Mouse (Mus musculus) erythroid progenitor cell, adult 5-6 weeks (primary cell): Measurements from ENCODE around the gene Gramd1a. TPM values are rescaled to one million over a fixed set of nuclear protein-coding genes. Genes with fewer than 3 reads are reported as not detected.

Source experiments
- ATAC-seq: replicated peaks from 2 replicates; pipeline ENCODE4 v1.8.0; 2016; ENCODE audit warnings: moderate number of reproducible peaks, mild to moderate bottlenecking, moderate TSS enrichment, inconsistent platforms; ENCODE audit not compliant: poor library complexity, low FRiP score, severe bottlenecking
- total RNA-seq, 2 experiments: library from RNA; stranded (forward) in 1 of 2; stranded (reverse) in 1 of 2; fragments of 150-400 nt in 1 of 2; fragments of 186-747, 209-891 nt in 1 of 2; gene quantifications; 2 replicates each; pipeline versions ENCODE4 v1.2.3 to v1.2.4; 2015 to 2017; ENCODE audit warnings: low replicate concordance in 2 of 2

The Gramd1a gene
- total RNA-seq, 2 experiments from 2014 or later, result 29.1 to 38.6 TPM

DNA sequence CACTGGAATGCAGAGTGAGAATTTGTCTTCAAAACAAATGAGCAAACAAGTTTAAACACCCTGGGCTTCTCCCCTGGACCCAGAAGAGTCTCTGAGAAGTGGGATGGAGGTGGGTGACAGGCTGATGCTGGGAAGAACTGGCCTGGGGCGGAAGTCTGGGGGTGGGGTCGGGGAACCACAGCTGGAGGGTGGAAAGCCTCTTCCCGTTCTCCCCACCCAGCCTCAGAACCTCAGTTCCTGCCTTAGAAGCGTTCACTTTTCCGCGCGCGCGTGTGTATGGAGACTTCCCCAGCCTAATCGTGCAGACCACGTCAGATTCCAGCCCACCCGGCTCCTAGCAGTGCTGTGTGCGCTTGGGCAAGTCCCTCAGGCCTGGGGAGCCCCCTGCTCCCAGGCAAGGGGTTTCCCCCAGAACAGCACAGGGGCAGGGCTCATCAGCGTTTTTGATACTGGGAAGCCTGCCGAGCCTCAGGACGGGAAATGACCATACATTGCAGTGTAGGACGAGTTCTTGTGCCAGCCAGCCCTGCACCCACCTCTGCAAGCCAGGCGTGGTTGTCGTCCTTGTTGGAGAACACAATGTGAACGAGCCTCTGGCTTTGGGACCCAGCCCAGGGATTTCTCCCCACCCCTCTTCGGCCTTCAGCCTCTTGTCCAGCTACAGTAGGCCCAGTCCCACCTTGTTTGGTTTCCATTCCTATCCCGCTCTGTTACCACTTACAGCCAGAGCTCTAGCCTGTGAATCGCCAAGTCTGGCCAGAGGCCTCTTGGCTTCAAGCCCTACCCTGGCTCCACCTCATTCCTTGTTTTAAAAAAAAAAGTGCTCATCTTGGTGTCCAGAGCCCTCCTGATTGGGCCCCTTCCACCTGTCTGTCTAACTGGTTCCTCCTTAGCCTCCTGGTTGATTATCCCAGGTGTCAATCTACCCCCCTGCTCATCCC is 4.1 kb downstream of the Gramd1a start:
- no peak for ATAC-seq

DNA sequence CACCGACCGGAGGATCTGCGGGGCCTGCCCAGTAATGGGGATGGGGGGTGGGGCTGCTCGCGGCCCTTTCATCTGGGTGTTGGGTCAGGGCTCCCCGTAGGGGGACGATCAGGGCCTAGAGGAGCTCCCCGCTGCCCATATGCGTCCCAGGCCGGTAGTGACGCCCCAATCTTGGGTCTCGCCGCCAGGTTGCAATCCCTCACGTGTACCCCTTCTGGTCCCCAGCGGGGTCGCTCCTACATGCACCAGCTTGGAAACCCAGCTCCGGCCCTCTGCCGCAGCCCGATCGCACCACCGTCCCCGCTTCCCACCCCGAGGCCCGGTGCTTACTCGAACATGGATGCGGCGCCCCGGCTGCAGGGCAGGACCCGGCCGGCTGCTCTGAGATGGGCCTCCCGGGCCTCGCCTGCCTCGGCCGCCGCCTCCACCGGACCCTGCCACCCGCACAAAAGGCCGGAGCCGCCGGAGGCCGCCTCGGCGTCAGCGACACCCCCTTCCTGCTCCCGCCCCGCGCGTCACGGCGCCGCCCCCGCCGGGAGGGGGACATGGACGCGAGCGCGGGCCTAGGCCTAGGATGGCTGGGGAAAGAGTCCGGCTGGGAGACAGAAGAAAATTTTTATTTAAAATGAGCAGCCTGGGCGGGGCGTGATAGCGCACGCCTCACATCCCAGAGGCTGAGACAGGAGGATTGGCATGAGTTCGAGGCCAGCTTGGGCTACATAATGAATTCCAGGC is 5.0 kb downstream of the Gramd1a start:
- ATAC-seq, result 0 out of 2 replicates have a peak, but pooled peaks have one; percentile 45

DNA sequence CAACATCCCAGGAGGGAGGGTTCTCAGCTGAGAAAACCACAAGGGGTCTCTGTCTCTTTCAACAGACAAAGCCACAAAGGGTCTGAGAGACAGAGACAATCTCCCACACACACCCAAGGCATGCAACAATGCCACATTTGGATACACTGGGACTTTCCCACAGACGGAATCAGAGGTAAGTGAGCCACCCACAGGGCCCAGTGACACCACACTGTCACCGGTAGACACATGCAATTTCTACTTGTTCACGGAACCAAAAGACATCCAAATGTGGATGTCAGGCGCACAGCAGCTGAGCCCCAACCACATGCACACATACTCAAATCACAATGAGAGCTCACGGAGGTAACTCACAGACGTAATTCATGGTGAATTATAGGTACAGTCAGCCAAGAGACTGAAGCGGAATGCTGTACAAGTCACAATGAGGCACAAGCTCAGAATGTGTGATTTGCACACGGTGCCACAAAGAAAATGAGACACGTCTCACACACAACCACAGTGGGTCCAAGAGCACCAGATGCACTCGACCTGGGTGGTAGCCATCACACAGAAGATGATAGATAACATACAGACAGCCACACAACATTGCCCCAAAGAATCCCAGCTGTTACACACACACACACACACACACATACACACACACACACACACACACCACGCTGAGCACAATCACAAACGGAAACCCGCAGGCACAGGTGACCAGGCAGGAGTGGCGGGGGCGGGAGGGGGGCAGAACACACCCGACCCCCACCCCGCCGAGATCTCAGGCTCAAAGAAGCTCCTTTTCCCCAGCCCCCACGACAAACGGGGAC is 5.7 kb downstream of the Gramd1a start:
- ATAC-seq, result no peak

DNA sequence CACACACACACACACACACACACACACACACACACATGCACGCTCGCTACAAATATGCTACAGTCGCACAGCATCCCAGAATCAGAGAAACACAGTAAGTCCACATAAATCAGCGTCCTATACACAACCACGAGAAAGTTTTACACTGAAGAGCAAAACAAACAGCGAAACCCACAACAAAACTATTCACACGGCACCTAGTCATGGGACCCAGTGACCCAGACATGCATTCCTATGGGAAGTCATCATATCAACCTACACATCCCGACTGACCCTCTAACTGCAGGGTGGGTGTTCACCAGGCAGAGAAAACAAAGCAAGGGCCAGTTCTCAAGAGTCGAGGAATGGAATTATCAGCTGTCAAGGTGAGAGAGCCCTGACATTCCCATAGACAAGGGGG is 6.4 kb downstream of the Gramd1a start:
- no peak for ATAC-seq

DNA sequence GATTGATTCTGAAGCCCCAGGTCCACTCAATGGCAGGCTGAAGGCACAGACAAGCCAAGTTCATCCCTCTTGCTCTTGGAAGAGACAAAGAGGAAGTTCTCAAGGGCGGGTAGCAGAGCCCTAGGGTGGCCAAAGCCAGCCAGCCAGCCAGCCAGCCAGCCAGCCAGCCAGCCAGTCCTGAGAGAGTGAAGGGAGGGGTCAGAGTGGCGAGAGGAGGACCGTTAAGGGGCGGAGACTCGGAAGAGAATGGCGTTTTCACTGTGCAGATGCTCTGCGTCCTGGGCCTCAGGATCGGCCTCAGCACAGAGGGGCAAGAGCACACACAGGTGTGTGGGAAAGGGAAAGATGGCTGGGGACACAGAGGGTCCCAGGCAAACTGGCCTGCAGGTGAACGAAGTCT is 6.9 kb downstream of the Gramd1a start:
- ATAC-seq, result peak; percentile 74

DNA sequence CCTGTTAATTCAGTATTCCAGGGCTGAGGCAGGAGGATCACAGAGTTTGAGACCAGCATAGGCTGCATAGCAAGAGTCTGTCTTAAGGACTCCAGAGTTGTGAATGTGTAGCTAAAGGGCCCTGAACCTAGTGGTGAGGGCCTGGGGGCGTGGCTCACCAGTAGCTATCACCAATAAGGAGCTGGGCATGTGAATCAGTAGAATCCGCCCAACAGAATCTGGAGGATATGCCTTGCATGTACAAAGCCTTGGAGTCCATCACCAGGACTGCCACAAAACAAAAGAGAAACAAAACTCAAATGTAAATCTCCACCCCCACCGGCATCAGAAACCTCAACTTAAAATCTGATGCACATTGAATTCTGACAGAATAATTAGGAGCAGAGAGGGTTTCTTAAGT is 7.6 kb downstream of the Gramd1a start:
- no peak for ATAC-seq

DNA sequence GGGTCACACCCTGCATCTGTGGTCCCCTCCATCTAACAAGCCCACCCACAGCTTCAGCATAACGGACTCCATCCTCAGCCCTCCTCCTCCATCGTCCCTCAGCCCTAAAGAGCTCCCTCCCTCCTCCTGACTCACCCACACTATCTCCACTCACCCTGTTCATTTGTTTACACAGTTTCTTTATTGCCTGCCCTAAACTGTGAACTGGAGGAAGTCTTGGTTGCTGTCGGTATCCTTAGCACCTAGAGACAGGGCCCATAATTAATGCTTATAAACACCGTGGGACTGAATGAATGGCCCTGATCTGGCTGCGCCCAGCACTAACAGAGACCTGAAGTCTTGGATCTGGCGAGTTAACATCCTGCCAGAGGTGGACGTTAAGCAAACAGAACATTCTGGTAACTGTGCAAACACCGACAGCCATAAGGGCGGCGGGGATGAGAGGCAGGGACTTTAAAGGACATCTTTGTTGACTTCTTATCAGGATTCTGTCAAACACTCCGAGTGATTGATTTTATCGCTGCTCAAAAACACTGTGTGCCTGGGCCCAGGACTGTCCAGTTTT is 10.0 kb downstream of the Gramd1a start:
- ATAC-seq, result no peak

DNA sequence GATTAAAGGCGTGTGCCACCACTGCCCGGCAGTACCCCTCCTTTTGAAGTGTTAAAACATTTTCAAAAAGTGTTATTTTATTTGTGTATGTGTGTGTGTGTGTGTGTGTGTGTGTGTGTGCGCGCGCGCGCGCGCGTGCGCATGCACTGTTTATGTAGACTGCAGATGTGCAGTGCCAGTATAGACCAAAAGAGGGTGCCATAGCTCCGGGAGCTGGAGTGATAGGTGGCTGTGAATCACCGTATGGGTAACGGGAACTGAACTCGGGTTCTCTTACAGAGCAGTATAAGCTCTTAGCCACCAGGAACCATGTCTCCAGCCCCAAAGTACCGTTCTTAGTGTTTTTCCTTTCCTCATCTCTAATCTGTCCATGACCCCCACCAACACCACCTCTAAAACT is 10.8 kb downstream of the Gramd1a start:
- no peak for ATAC-seq

DNA sequence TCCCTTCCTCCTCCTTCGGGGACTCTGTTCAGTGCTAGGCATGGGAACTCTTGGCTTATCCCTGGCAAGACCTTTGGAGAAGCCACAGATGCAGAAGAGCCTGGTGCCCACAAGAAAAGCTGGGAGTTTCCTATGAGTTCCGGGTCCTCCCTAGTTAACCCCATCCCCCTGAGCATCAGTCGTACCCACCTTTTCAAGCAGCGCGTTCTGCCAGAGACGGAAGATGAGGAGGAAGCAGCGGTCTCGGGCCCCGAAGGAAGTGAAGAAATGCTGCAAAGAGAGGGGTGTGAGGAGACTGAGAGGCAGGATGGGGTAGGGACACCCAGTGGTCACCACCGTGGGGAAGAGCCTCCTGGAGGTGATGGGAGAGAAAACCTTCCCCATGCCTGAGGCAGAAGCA is 14.8 kb downstream of the Gramd1a start:
- ATAC-seq, result no peak; the same call in 1 of the 2 replicates

DNA sequence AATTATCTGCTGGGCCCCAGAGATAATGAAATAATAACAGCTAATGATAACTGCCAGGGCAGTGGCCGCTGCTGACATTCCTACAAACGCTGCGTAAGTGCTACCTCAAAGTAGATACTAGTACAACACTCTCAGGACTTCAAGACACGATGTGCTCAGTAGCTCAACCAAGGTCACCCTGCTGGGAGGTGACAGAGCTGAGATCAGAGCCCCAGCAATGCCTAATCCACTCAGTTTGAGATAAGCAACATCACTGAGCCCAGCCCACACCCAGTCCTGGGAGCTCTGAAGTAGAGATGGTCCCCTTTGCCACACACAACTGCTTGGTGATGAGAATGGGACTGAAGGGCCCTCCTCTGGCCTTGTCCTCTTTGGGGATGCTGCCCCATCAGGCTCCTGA is 15.4 kb downstream of the Gramd1a start:
- ATAC-seq, result no peak

DNA sequence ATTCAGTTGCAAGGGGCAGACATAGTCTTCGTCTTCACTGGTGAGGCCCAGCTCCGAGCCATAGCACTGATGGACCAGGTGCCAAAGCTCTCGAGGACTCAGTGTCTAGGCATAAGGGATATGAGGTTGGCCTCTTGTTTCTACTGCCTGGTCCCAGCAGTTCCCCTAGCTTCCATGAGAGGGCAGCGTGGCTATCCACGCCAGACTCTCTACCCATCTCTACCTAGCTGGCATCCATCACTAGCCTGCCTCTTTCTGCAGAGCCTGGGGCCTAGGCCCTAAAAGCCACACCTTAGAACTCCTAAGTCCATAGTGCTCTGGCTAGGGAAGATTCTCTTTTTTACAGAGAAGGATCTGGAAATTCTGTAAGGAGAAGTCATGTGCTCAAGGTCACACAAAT is 15.9 kb downstream of the Gramd1a start:
- no peak for ATAC-seq

DNA sequence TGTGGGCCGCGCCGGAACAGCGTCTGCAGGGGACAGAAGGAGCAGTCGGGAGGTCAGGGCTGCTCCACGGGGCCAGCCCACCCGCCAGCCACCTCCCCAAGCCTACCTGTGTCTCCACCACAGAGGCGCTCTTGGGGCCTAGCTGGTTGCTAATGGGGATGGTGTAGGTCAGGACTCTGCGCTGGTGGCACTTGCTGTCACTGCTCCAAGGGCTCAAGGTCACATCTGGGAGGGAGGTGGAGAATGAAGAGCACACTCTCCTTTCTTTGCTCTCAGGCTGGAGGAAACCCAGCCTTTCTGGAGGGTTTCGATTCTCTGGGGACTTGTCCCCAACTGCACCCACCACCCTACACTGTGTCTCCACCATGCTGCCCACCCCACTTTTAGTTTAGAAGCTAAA is 20.0 kb downstream of the Gramd1a start:
- ATAC-seq, result no peak

DNA sequence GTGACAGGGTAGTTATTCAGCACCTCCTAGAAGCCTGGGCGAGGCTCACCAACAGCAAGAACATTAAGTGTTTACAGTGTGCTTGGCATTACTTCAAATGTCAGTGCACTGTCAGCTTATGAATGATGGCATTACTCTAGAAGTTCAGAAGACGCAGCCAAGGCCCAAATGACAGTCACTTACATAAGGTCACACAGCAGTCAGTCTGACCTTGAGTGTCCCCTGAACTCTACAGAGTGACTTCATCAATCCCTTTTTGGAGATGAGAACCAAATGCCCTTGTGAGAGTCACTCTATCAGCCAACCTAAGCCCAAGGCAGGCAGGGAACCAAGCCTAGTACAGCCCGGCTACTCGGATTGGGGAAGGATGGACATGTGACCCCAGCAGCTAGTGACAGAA is 23.8 kb downstream of the Gramd1a start:
- no peak for ATAC-seq

DNA sequence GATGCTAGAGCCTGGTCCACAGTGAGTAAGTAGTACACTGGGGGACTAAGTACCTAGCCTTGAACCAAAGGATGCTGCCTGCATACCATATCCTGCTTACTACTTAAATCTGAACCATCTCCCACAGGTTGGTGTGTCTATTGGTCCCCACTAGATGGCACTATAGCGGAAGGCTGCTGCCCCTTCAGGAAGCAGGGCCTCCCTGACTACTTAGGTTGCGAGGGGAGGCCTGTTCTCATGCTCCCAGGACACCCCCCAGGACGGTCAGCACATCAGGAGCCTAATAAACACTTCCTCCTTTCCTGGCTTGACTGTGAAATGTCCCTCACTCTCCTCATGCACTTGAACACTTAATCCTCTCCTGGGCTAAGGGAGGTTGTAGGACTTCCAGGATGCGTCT is 24.9 kb downstream of the Gramd1a start:
- no peak for ATAC-seq

DNA sequence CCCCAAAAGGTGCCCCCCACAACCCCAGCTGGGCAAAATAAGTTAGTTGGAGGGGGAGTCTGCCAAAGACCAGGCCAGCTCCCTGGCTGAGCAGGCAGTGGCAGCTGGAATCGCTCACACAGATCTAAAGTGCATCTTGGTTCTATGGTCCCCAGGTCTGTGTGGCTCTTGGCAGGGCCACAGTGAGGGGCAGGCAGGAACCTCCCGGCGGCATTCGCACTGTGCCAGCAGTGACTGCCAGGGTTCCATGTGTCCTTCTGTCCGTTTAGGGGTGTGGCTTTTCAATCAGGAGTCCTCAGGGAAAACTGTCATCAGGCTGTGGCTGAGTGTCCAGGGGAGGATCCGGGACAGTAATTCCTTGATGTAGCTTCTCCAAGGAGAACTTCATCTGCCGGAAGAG is 25.5 kb downstream of the Gramd1a start:
- no peak for ATAC-seq

DNA sequence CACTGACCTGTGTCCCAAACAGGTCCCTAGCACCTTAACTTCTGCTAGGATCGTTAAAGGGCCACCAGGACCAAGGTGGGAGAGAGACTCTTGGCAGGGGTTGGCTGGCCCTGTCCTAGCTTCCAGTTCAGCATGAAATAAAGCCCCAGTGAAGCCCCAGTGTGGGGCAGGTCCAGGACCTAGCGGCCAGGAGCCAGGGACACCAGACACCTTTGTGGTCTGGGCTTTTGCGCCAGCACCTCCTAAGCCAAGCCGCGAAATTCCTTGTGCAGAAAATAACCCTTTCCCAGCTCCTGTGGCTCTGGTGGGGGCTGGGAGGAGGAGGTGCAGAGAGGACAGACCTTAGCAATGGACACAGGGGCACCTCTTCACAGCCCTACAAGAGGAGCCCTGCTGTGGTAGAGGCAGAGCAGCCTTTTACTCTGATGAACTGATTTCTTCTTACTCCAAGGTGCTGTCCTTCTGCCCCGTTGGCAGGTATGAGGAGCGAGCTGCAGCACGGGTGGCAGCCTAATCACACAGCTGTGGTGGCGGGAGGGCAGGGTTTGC is 27.5 kb downstream of the Gramd1a start:
- ATAC-seq, result no peak

DNA sequence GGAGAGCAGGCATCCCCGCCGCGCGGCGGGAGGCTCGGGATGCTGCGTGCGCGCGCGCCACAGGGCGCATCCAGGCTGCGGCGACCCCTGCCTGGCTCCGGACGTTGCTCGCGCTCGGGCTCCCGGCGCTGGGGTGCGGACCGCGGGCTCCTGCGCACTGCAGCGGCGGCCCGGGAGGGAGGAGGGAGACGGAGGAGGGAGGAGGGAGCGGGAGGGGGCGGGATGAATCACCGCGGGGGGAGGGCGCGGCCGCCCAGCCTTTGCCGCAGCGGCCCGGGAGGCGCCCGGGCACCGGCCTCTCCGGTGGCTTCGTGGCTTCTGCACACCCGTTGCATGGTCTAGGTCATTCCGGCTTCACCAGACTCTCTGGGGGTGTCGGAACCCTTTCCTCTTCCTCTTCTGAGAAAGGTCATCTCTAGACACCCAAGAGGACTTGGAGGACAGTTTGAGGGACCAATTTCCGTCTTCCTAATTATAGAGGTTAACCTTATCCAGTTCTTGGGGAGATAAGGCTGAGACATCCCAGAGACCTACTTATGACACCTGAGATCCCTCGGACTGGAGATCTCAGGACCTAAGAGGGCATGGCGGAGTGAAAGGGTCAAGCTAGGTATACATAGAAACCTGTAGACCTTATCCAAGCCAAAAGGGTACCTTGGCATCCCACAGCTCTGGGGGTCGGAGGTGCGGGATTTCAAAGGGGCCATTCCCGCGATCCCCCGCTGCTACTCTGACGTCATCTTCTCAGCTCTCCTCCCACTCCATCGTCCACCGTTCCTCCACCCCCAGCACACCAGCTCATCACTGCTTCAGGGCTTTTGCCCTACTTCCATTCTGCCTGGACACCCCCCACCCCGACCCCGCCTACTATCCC is 28.6 kb downstream of the Gramd1a start, which contains the start of gene Scn1b:
Gene Scn1b (minus strand): TSS at position 153 of the 874 bp plus-strand sequence.
- ATAC-seq, result no peak

DNA sequence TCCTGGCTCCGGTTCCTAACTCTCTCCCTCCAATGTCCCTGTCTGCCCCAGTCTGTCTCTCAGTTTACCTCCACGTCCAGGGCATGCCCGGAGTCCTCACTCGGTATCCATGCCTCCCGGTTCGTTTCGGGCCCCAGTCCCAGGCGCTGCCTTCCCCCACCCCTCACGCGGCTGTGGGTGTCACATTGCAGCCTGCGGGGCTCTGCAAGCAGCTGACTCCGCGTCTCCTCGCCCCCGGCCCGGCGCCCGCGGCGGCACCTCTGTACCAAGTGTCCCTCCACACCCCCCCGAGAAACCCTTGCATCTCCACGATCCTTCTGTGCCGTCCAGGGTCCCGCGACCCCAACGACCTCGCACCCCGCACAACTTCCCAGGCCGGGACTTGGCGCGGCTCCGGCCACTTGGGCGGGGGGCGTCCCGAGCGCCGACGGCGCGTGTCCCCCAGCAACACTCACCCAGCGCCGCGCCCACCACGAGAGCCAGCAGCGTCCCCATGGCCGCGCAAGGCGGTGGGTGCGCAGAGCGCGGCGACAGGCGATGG is 29.4 kb downstream of the Gramd1a start:
- no peak for ATAC-seq
